Mouse (Mus musculus): ENCODE measurements around the gene Erf. TPM values are rescaled to one million over a fixed set of nuclear protein-coding genes. Genes with fewer than 3 reads are reported as not detected.
A peak's percentile ranks its signal among the peaks of the same experiment; 100 is the strongest.

Gene Erf
- polyA plus RNA-seq (2012; rRNA removed), result 37.0 and 46.2 TPM in 2 replicates

GRCm38 (mm10) chr7:25250141-25250972 is at the start of gene Erf:
Erf (minus strand) TSS chr7:25250761.
- no peak for TF ChIP-seq CTCF (conservative IDR thresholded peaks at IDR 0.05; ENCODE audit: insufficient read depth, insufficient read length, low read depth, low read length)
- peak; percentile 81 for TF ChIP-seq POLR2A (IDR thresholded peaks at IDR 0.05; ENCODE audit: low read depth, low read length)
- H3K4me3 ChIP-seq (ENCODE audit: insufficient read depth, low read depth, low read length), result peak within 1 kb of the TSS; percentile 100
- DNase-seq, result peak; percentile 97
- H3K36me3 ChIP-seq (ENCODE audit: control insufficient read depth, insufficient read depth, low read length), result no peaks in the 10 kb centered on the region
- H3K27me3 ChIP-seq (replicated peaks; ENCODE audit: control insufficient read depth, insufficient read depth, low read length), result no peaks in the 10 kb centered on the region
- H3K4me1 ChIP-seq (ENCODE audit: control insufficient read depth, insufficient read depth, low read length), result peaks cover 19% of the 10 kb centered on the region
- 1% methylated on average over 73 of the region's 81 CpGs for WGBS
- peak within 1 kb of the TSS; percentile 99 for H3K27ac ChIP-seq (ENCODE audit: insufficient read depth, low read depth, low read length)

GRCm38 (mm10) chr7:25297454-25298325 is 47.1 kb upstream of the Erf start, which contains the start of gene Pafah1b3:
Pafah1b3 (minus strand) TSS chr7:25297986.
- no peaks in the 10 kb centered on the region; the same call in 1 of the 2 replicates for H3K4me1 ChIP-seq (ENCODE audit: control insufficient read depth, insufficient read depth, low read length)
- H3K4me3 ChIP-seq (ENCODE audit: insufficient read depth, low read depth, low read length), result peak within 1 kb of the TSS; percentile 79
- WGBS, result under 1% methylated on average over 52 of the region's 52 CpGs
- peak; percentile 87 for DNase-seq
- peak within 1 kb of the TSS; percentile 44 for H3K27ac ChIP-seq (ENCODE audit: insufficient read depth, low read depth, low read length)
- no peaks in the 10 kb centered on the region for H3K36me3 ChIP-seq (ENCODE audit: control insufficient read depth, insufficient read depth, low read length)
- no peaks in the 10 kb centered on the region for H3K27me3 ChIP-seq (replicated peaks; ENCODE audit: control insufficient read depth, insufficient read depth, low read length)
- TF ChIP-seq CTCF (conservative IDR thresholded peaks at IDR 0.05; ENCODE audit: insufficient read depth, insufficient read length, low read depth, low read length) (peak; percentile 57), POLR2A (IDR thresholded peaks at IDR 0.05; ENCODE audit: low read depth, low read length) (no peak)

- H3K36me3 ChIP-seq (ENCODE audit: control insufficient read depth, insufficient read depth, low read length), result no peaks in the 10 kb centered on the region
- H3K4me3 ChIP-seq (ENCODE audit: insufficient read depth, low read depth, low read length), result peak overlapping the region; percentile 79
- no peak for DNase-seq
- TF ChIP-seq POLR2A (IDR thresholded peaks at IDR 0.05; ENCODE audit: low read depth, low read length) (no peak), CTCF (conservative IDR thresholded peaks at IDR 0.05; ENCODE audit: insufficient read depth, insufficient read length, low read depth, low read length) (no peak)
- no peaks in the 10 kb centered on the region for H3K27me3 ChIP-seq (replicated peaks; ENCODE audit: control insufficient read depth, insufficient read depth, low read length)
- 6% methylated on average over 21 of the region's 21 CpGs for WGBS
- H3K27ac ChIP-seq (ENCODE audit: insufficient read depth, low read depth, low read length), result no peak overlapping the region
- H3K4me1 ChIP-seq (ENCODE audit: control insufficient read depth, insufficient read depth, low read length), result no peaks in the 10 kb centered on the region; the same call in 1 of the 2 replicates
These were observed 46.4 kb upstream of the Erf start for GRCm38 (mm10) chr7:25296945-25297453.

- H3K27ac ChIP-seq (ENCODE audit: insufficient read depth, low read depth, low read length), result no peak overlapping the region
- H3K4me1 ChIP-seq (ENCODE audit: control insufficient read depth, insufficient read depth, low read length), result no peaks in the 10 kb centered on the region; the same call in 1 of the 2 replicates
- H3K36me3 ChIP-seq (ENCODE audit: control insufficient read depth, insufficient read depth, low read length), result no peaks in the 10 kb centered on the region
- DNase-seq, result no peak
- H3K27me3 ChIP-seq (replicated peaks; ENCODE audit: control insufficient read depth, insufficient read depth, low read length), result no peaks in the 10 kb centered on the region
- WGBS, result 74% methylated on average over 12 of the region's 12 CpGs
- no peak overlapping the region for H3K4me3 ChIP-seq (ENCODE audit: insufficient read depth, low read depth, low read length)
- no peak for TF ChIP-seq POLR2A (IDR thresholded peaks at IDR 0.05; ENCODE audit: low read depth, low read length)
- no peak for TF ChIP-seq CTCF (conservative IDR thresholded peaks at IDR 0.05; ENCODE audit: insufficient read depth, insufficient read length, low read depth, low read length)
These were observed 44.6 kb upstream of the Erf start for GRCm38 (mm10) chr7:25294960-25295722.

GRCm38 (mm10) chr7:25294495-25294894 is 43.9 kb upstream of the Erf start:
- whole genome bisulfite sequencing, result 85% methylated on average over 4 of the region's 4 CpGs
- H3K4me1 ChIP-seq (ENCODE audit: control insufficient read depth, insufficient read depth, low read length), result no peaks in the 10 kb centered on the region; the same call in 1 of the 2 replicates
- H3K27me3 ChIP-seq (replicated peaks; ENCODE audit: control insufficient read depth, insufficient read depth, low read length), result no peaks in the 10 kb centered on the region
- no peak for DNase-seq
- TF ChIP-seq CTCF (conservative IDR thresholded peaks at IDR 0.05; ENCODE audit: insufficient read depth, insufficient read length, low read depth, low read length) (no peak), POLR2A (IDR thresholded peaks at IDR 0.05; ENCODE audit: low read depth, low read length) (no peak)
- H3K36me3 ChIP-seq (ENCODE audit: control insufficient read depth, insufficient read depth, low read length), result no peaks in the 10 kb centered on the region
- H3K27ac ChIP-seq (ENCODE audit: insufficient read depth, low read depth, low read length), result no peak overlapping the region
- no peak overlapping the region for H3K4me3 ChIP-seq (ENCODE audit: insufficient read depth, low read depth, low read length)

- Histone ChIP-seq H3K27ac (ENCODE audit: insufficient read depth, low read depth, low read length) (no peak overlapping the region), H3K36me3 (ENCODE audit: control insufficient read depth, insufficient read depth, low read length) (no peaks in the 10 kb centered on the region)
- 82% methylated on average over 10 of the region's 10 CpGs for WGBS
These were observed 42.7 kb upstream of the Erf start for GRCm38 (mm10) chr7:25293191-25293739.

More at GRCm38 (mm10) chr7:25293191-25293739, 42.7 kb upstream of the Erf start:
- no peak for DNase-seq
- Histone ChIP-seq H3K27me3 (replicated peaks; ENCODE audit: control insufficient read depth, insufficient read depth, low read length) (no peaks in the 10 kb centered on the region), H3K4me1 (ENCODE audit: control insufficient read depth, insufficient read depth, low read length) (no peaks in the 10 kb centered on the region; the same call in 1 of the 2 replicates), H3K4me3 (ENCODE audit: insufficient read depth, low read depth, low read length) (no peak overlapping the region)
- TF ChIP-seq POLR2A (IDR thresholded peaks at IDR 0.05; ENCODE audit: low read depth, low read length), result no peak
- no peak for TF ChIP-seq CTCF (conservative IDR thresholded peaks at IDR 0.05; ENCODE audit: insufficient read depth, insufficient read length, low read depth, low read length)

Measured in kidney, adult 2 months (tissue).